Mouse (Mus musculus): ENCODE measurements around the gene Chpf2. TPM values are rescaled to one million over a fixed set of nuclear protein-coding genes. Genes with fewer than 3 reads are reported as not detected.
"Not testable (repeated sequence)": the region's sequence is repeated elsewhere in the genome, so short reads cannot be mapped to it uniquely, and the experiment has no call there.

The Chpf2 gene
- total and polyA plus RNA-seq, 2 experiments, result 9.5 to 22.4 TPM

DNA sequence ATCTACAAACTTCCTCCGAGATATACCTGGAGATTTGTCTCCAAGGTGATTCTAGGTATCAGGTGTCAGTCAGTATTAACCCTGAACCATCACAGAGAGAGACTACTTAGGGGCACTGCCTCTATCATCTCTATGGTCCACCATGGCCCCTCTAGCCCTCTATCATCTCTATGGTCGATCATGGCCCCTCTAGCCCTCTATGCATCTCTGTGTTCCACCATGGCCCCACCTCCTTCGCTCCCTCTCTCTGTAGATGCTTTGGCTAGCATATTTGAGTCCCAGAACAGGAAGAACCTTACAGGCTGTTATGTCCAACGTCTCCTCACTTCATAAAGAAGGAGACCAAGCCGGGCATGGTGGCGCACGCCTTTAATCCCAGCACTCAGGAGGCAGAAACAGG is 43.9 kb upstream of the Chpf2 start:
- Histone ChIP-seq H3K27ac (replicated peaks; ENCODE audit: insufficient read depth, low read depth, low read length) (no peak overlapping the region), H3K4me1 (ENCODE audit: control insufficient read depth, insufficient read depth, low read length) (no peaks in the 10 kb centered on the region; the same call in 1 of the 2 replicates), H3K4me3 (ENCODE audit: insufficient read depth, low read depth, low read length) (no peak overlapping the region), H3K27me3 (ENCODE audit: control insufficient read depth, insufficient read depth, low read length) (peaks cover 2% of the 10 kb centered on the region), H3K9ac (ENCODE audit: low read depth, low read length) (no peak overlapping the region), H3K36me3 (ENCODE audit: control insufficient read depth, insufficient read depth, low read length) (no peaks in the 10 kb centered on the region), H3K79me2 (ENCODE audit: control insufficient read depth, insufficient read depth, low read length) (no peaks in the 10 kb centered on the region)
- 81% methylated on average over 7 of the region's 7 CpGs for WGBS
- no peak for TF ChIP-seq POLR2A (IDR thresholded peaks at IDR 0.05; ENCODE audit: extremely low read depth, insufficient read depth, low read length)
- TF ChIP-seq CTCF (IDR thresholded peaks at IDR 0.05; ENCODE audit: low read depth, low read length), result no peak
- DNase-seq (ENCODE audit: extremely low read depth, low read depth, low spot score), result peak; percentile 7

DNA sequence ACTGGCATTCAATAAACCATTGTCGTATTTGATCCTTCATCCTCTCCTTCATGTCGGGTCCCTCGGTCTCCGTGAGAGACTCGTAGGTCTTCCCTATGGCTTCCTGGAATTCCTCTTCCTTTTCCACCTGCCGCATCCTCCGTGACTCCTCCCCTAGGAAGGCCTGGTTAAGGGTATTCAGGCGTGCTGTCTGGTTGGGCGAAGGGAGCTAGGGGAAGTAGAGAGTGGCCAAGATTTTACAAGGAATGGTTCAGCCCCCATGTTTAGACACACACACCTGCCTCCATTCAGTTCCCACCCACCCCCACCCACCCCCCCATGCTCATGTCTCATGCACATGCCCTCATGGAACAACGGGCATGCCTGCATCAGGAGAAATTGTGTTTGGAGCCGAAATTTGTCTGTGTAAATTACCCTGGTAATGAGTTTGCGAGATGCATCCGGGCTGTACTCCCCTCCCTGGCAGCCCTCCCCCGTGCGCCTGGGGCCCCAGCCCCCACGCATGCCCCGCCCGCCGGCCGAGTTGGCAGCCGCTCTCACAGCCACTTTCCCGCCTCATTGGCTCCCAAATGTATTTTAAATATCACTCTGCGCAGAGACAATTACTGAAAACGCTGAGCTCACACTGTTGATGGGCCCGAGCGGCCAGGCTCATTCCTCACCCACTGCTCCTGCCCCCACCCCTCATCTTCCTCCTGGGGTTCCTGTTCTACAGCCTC is 35.8 kb upstream of the Chpf2 start:
- Histone ChIP-seq H3K9ac (ENCODE audit: low read depth, low read length) (no peak overlapping the region), H3K4me1 (ENCODE audit: control insufficient read depth, insufficient read depth, low read length) (no peaks in the 10 kb centered on the region), H3K27me3 (ENCODE audit: control insufficient read depth, insufficient read depth, low read length) (no peaks in the 10 kb centered on the region; the same call in 1 of the 2 replicates), H3K79me2 (ENCODE audit: control insufficient read depth, insufficient read depth, low read length) (no peaks in the 10 kb centered on the region), H3K27ac (replicated peaks; ENCODE audit: insufficient read depth, low read depth, low read length) (no peak overlapping the region), H3K36me3 (ENCODE audit: control insufficient read depth, insufficient read depth, low read length) (no peaks in the 10 kb centered on the region), H3K4me3 (ENCODE audit: insufficient read depth, low read depth, low read length) (no peak overlapping the region)
- TF ChIP-seq POLR2A (IDR thresholded peaks at IDR 0.05; ENCODE audit: extremely low read depth, insufficient read depth, low read length) (no peak), CTCF (IDR thresholded peaks at IDR 0.05; ENCODE audit: low read depth, low read length) (no peak)
- no peak for DNase-seq (ENCODE audit: extremely low read depth, low read depth, low spot score)
- WGBS, result 36% methylated on average over 26 of the region's 26 CpGs

DNA sequence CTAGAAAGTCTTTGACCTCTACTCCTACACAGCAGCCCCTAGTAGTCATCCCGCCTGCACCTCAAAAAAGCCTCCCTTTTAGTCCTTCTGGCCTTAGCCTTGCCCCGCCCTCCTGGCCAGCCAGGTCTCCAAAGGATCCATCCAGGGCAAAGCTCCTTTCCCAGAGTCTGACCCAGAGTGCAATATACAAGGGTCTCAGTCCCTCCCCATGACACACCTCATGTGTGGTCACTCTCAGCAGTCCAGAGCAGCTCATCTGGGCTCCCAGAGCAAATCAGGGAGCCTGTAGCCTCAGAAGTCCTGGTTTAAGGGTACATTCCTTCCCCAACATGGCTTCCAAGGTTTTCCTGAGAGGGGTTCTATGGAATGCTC is 35.2 kb upstream of the Chpf2 start:
- Histone ChIP-seq H3K27me3 (ENCODE audit: control insufficient read depth, insufficient read depth, low read length) (no peaks in the 10 kb centered on the region; the same call in 1 of the 2 replicates), H3K36me3 (ENCODE audit: control insufficient read depth, insufficient read depth, low read length) (no peaks in the 10 kb centered on the region), H3K4me1 (ENCODE audit: control insufficient read depth, insufficient read depth, low read length) (no peaks in the 10 kb centered on the region), H3K79me2 (ENCODE audit: control insufficient read depth, insufficient read depth, low read length) (no peaks in the 10 kb centered on the region), H3K4me3 (ENCODE audit: insufficient read depth, low read depth, low read length) (no peak overlapping the region), H3K27ac (replicated peaks; ENCODE audit: insufficient read depth, low read depth, low read length) (no peak overlapping the region), H3K9ac (ENCODE audit: low read depth, low read length) (no peak overlapping the region)
- no peak for TF ChIP-seq POLR2A (IDR thresholded peaks at IDR 0.05; ENCODE audit: extremely low read depth, insufficient read depth, low read length)
- no peak for TF ChIP-seq CTCF (IDR thresholded peaks at IDR 0.05; ENCODE audit: low read depth, low read length)
- no peak for DNase-seq (ENCODE audit: extremely low read depth, low read depth, low spot score)
- 71% methylated on average over 2 of the region's 2 CpGs for WGBS

DNA sequence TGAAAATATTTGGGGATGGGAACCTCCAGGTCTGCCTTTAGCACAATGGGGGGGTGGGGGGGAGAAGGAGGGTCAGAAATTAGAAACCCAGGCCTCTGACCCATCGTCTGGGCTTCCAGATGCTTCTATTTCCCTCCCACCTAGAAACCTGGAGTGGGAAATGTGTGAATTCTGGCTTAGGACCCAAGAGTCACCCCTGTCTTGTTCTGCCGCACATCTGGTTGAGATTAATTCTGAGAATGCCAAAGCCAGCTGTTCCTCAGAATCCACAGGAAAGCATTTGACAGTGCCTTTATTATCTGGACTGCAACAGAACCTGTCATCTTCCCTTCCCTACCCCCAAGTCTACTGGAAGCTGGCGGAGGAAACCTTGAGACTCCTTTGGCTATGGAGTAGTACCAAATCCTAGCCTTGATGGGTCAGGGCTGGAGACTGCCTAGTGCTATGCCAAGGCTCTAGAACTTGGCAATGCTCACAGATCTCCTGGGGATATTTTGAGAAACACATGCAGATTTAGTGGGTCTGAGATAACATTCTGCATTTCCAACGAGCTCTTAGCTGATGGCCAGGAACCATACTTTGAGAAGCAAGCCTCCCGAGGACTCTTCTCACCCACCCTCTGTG is 32.8 kb upstream of the Chpf2 start:
- H3K4me3 ChIP-seq (ENCODE audit: insufficient read depth, low read depth, low read length), result no peak overlapping the region
- no peak overlapping the region for H3K27ac ChIP-seq (replicated peaks; ENCODE audit: insufficient read depth, low read depth, low read length)
- no peaks in the 10 kb centered on the region; the same call in 1 of the 2 replicates for H3K27me3 ChIP-seq (ENCODE audit: control insufficient read depth, insufficient read depth, low read length)
- no peak for DNase-seq (ENCODE audit: extremely low read depth, low read depth, low spot score)
- no peak overlapping the region for H3K9ac ChIP-seq (ENCODE audit: low read depth, low read length)
- TF ChIP-seq CTCF (IDR thresholded peaks at IDR 0.05; ENCODE audit: low read depth, low read length), result no peak
- TF ChIP-seq POLR2A (IDR thresholded peaks at IDR 0.05; ENCODE audit: extremely low read depth, insufficient read depth, low read length), result no peak
- H3K4me1 ChIP-seq (ENCODE audit: control insufficient read depth, insufficient read depth, low read length), result no peaks in the 10 kb centered on the region
- no peaks in the 10 kb centered on the region for H3K79me2 ChIP-seq (ENCODE audit: control insufficient read depth, insufficient read depth, low read length)
- WGBS, result 78% methylated on average over 5 of the region's 5 CpGs
- no peaks in the 10 kb centered on the region for H3K36me3 ChIP-seq (ENCODE audit: control insufficient read depth, insufficient read depth, low read length)

DNA sequence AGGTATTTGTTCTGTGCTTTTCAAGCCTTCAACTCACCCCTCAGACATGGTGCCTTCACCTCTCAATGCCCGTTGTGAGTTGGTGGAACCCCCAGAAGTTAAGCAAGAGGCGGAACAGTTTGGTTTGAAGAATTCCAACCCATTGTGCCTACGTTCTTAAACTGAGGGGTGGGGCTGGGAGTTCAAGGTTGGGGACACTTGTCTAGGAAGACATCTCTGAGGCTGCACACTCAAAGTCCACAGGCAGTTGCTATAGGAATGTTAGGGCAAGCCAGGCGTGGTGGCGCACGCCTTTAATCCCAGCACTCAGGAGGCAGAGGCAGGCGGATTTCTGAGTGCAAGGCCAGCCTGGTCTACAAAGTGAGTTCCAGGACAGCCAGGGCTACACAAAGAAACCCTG is 31.2 kb upstream of the Chpf2 start:
- not testable (repeated sequence) for H3K9ac ChIP-seq (ENCODE audit: low read depth, low read length); H3K4me3 ChIP-seq (ENCODE audit: insufficient read depth, low read depth, low read length); DNase-seq (ENCODE audit: extremely low read depth, low read depth, low spot score); H3K4me1 ChIP-seq (ENCODE audit: control insufficient read depth, insufficient read depth, low read length); H3K27ac ChIP-seq (replicated peaks; ENCODE audit: insufficient read depth, low read depth, low read length); H3K36me3 ChIP-seq (ENCODE audit: control insufficient read depth, insufficient read depth, low read length); H3K79me2 ChIP-seq (ENCODE audit: control insufficient read depth, insufficient read depth, low read length); H3K27me3 ChIP-seq (ENCODE audit: control insufficient read depth, insufficient read depth, low read length)
- 89% methylated on average over 7 of the region's 7 CpGs for WGBS

- 53% methylated on average over 2 of the region's 2 CpGs for WGBS
- Histone ChIP-seq H3K4me1 (ENCODE audit: control insufficient read depth, insufficient read depth, low read length) (no peaks in the 10 kb centered on the region), H3K9ac (ENCODE audit: low read depth, low read length) (no peak within 1 kb of the TSS), H3K36me3 (ENCODE audit: control insufficient read depth, insufficient read depth, low read length) (no peaks in the 10 kb centered on the region), H3K27me3 (ENCODE audit: control insufficient read depth, insufficient read depth, low read length) (no peaks in the 10 kb centered on the region), H3K4me3 (ENCODE audit: insufficient read depth, low read depth, low read length) (no peak within 1 kb of the TSS), H3K79me2 (ENCODE audit: control insufficient read depth, insufficient read depth, low read length) (no peaks in the 10 kb centered on the region), H3K27ac (replicated peaks; ENCODE audit: insufficient read depth, low read depth, low read length) (no peak within 1 kb of the TSS)
- DNase-seq (ENCODE audit: extremely low read depth, low read depth, low spot score), result no peak
- no peak for TF ChIP-seq POLR2A (IDR thresholded peaks at IDR 0.05; ENCODE audit: extremely low read depth, insufficient read depth, low read length)
- no peak for TF ChIP-seq CTCF (IDR thresholded peaks at IDR 0.05; ENCODE audit: low read depth, low read length)
Measured at GRCm38 (mm10) chr5:24556709-24557108, 29.8 kb upstream of the Chpf2 start, which contains the start of gene 4931409K22Rik. Gene 4931409K22Rik, minus strand, starts transcription at chr5:24556809.

Data from liver, adult 2 months (tissue).